Mouse (Mus musculus) bone marrow, adult 2 months (tissue): ENCODE data around the gene Gm11037. TPM values are rescaled to one million over a fixed set of nuclear protein-coding genes. Genes with fewer than 3 reads are reported as not detected.

ENCODE experiments used
- H3K27ac ChIP-seq: fragments of 200-500 bp; 2 replicates; pipeline ENCODE4 v1.5.1; 2012; ENCODE audit warnings: low read depth, mild to moderate bottlenecking, control low read depth, inconsistent platforms, low read length; ENCODE audit not compliant: control insufficient read depth, poor library complexity, insufficient read depth
- H3K4me1 ChIP-seq: fragments of 200-500 bp; 2 replicates; pipeline ENCODE4 v1.6.1; 2011; ENCODE audit warnings: low read length; ENCODE audit not compliant: control insufficient read depth, insufficient read depth
- H3K4me3 ChIP-seq: fragments of 200-500 bp; replicated peaks from 2 replicates; pipeline ENCODE3; 2011; ENCODE audit warnings: mild to moderate bottlenecking, low read depth, low read length, control low read depth; ENCODE audit not compliant: control insufficient read depth
- CTCF ChIP-seq: fragments of 200-500 bp; IDR thresholded peaks from 2 replicates; pipeline ENCODE4 v1.5.1; 2011; ENCODE audit warnings: low read length, control low read depth; ENCODE audit not compliant: control insufficient read depth, insufficient read depth
- POLR2A ChIP-seq: fragments of 200-500 bp; IDR thresholded peaks from 2 replicates; pipeline ENCODE4 v1.6.1; 2011; ENCODE audit warnings: low read depth, mild to moderate bottlenecking, control low read depth, low read length, borderline replicate concordance; ENCODE audit not compliant: control insufficient read depth
- WGBS: fragments of 180-500 bp; shearing (Covaris S2); methylation state at CpG from one replicate; pipeline ENCODE4 v1.1.7; 2018; 5-methylcytosine and 5-hydroxymethylcytosine counted together
- polyA plus RNA-seq: library from polyadenylated mRNA; stranded (reverse); fragments of >200 nt; gene quantifications from 2 replicates; pipeline ENCODE4 v1.2.4, GENCODE M21; 2011; ENCODE audit warnings: low replicate concordance; ENCODE audit not compliant: missing spikeins, insufficient read depth, insufficient read length

Gm11037 gene
- polyA plus RNA-seq, 1 experiment, result not detected

- peaks cover 4% of the 10 kb centered on the region for H3K4me1 ChIP-seq
- WGBS, result 80% methylated on average over 3 of the region's 3 CpGs
- no peak overlapping the region for H3K27ac ChIP-seq
- H3K4me3 ChIP-seq, result no peak overlapping the region
- TF ChIP-seq POLR2A (no peak), CTCF (no peak)
Measured at GRCm38 (mm10) chr2:131175286-131175944, 42.1 kb downstream of the Gm11037 start.

- peaks cover 4% of the 10 kb centered on the region for H3K4me1 ChIP-seq
- TF ChIP-seq POLR2A, result no peak
- TF ChIP-seq CTCF, result no peak
- no peak overlapping the region for H3K4me3 ChIP-seq
- WGBS, result 85% methylated on average over 1 of the region's 1 CpGs
- H3K27ac ChIP-seq, result no peak overlapping the region
Measured at GRCm38 (mm10) chr2:131175945-131176309, 42.6 kb downstream of the Gm11037 start.

GRCm38 (mm10) chr2:131176491-131176890, 43.2 kb downstream of the Gm11037 start:
- no peak for TF ChIP-seq POLR2A
- TF ChIP-seq CTCF, result no peak
- peaks cover 4% of the 10 kb centered on the region for H3K4me1 ChIP-seq
- no peak overlapping the region for H3K27ac ChIP-seq
- WGBS, result 79% methylated on average over 5 of the region's 5 CpGs
- no peak overlapping the region for H3K4me3 ChIP-seq

DNA sequence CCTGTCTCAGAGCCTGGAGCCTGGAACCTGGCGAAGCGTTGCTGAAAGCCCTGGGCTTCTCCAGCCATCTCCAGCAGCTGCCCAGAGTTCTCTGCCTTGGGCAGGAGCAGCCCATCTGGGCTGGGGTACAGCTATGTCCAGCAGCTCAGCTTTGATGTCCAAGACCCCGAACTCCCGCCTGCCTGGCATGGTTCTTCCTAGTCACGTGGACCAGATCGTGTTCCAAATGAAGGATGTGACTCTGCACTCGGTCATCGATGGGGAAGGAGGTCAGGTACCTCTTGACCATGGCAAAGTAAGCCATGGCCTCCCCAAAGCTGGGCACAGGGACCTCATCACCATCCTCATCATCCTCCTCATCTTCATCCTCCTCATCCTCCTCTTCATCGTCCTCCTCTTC, 44.6 kb downstream of the Gm11037 start:
- TF ChIP-seq CTCF, result no peak
- TF ChIP-seq POLR2A, result no peak
- no peak overlapping the region for H3K27ac ChIP-seq
- H3K4me3 ChIP-seq, result no peak overlapping the region
- peaks cover 4% of the 10 kb centered on the region for H3K4me1 ChIP-seq
- WGBS, result 85% methylated on average over 9 of the region's 9 CpGs

DNA sequence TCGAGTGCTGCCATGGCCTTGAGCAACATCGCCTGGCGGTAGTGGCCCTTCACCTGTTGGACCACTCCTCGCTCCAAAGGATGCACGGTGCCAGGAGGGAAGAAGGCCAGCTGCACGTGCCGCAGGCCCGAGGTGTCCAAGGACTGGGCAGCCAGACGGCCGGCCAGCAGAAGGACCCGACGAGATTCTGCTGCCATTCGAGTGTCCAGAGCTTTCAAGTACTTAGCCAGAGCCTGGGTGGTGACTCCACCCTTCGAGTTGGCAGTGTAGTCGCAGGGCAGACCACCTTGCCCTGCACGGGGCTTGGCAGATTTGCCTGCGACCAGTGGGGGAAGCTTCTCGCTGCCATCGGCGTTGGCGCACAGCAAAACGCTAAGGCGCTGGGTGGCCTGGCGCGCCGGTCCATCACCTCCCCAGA, 45.5 kb downstream of the Gm11037 start:
- H3K4me1 ChIP-seq, result peaks cover 4% of the 10 kb centered on the region
- 44% methylated on average over 26 of the region's 26 CpGs for WGBS
- TF ChIP-seq POLR2A (no peak; the same call in 1 of the 2 replicates), CTCF (no peak)
- peak overlapping the region; percentile 68 for H3K27ac ChIP-seq
- peak overlapping the region; percentile 73 for H3K4me3 ChIP-seq

DNA sequence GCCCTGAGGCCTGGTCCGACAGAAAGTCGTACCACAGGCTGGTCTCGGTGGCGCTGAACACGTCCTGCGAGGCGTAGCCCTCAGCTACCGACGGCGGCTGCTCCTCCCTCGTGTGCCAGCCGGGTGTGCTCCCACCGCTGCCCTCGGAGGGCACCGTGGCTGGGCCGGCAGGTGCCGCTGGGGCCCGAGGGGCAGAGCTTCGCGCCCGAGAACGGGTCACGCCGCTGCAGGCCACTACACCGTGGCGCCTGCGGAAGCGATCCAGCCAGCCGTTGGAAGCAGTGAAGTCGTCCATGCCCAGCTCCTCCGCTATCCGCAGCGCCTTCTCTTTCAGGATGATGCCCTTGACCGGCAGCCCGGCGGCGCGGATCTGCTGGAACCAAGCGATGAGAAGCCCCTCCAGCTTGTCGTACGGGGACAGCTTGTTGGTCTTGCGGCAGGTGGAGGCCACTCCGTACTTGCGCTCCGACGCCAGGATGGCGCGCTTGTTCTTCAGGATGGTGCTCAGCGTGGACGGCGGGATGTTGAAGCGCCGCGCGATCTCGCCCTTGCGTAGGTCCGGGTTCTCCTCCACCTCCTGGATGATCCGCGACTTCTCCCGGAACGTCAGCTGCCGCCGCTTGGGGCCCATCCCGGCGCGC, 46.1 kb downstream of the Gm11037 start:
- peak overlapping the region; percentile 73 for H3K4me3 ChIP-seq
- under 1% methylated on average over 67 of the region's 67 CpGs for WGBS
- 0 out of 2 replicates have a peak, but pooled peaks have one; percentile 38 for TF ChIP-seq POLR2A
- no peak for TF ChIP-seq CTCF
- H3K27ac ChIP-seq, result peak overlapping the region; percentile 68
- peaks cover 4% of the 10 kb centered on the region for H3K4me1 ChIP-seq

- 4% methylated on average over 56 of the region's 57 CpGs for WGBS
- TF ChIP-seq CTCF (peak; percentile 60; the same call in 1 of the 2 replicates), POLR2A (no peak)
- Histone ChIP-seq H3K4me1 (peaks cover 4% of the 10 kb centered on the region), H3K4me3 (peak within 1 kb of the TSS; percentile 81), H3K27ac (peak within 1 kb of the TSS; percentile 68)
Measured at GRCm38 (mm10) chr2:131179990-131180587, 46.8 kb downstream of the Gm11037 start, which contains the start of gene Cenpb. Gene Cenpb, minus strand, starts transcription at chr2:131180067.

Other genes with a start within 250 kb of the Gm11037 start
- 12.9 and 26.6 TPM in 2 replicates for gene 4930402H24Rik, start 227.1 kb upstream of the Gm11037 start, polyA plus RNA-seq
- gene Atrn, start 227.0 kb upstream of the Gm11037 start, polyA plus RNA-seq, result 4.4 and 6.2 TPM in 2 replicates
- 2.7 and 5.5 TPM in 2 replicates for gene Gfra4, start 90.4 kb upstream of the Gm11037 start, polyA plus RNA-seq
- 34.9 and 47.9 TPM in 2 replicates for gene Adam33, start 69.7 kb upstream of the Gm11037 start, polyA plus RNA-seq
- 3.3 and 6.2 TPM in 2 replicates for gene Siglec1, start 46.7 kb upstream of the Gm11037 start, polyA plus RNA-seq
- 2.6 and 4.4 TPM in 2 replicates for gene Hspa12b, start 6.2 kb upstream of the Gm11037 start, polyA plus RNA-seq
- gene 1700037H04Rik, start 26.6 kb downstream of the Gm11037 start, polyA plus RNA-seq, result 46.9 and 57.6 TPM in 2 replicates
- gene Cenpb, start 46.6 kb downstream of the Gm11037 start, polyA plus RNA-seq, result 22.6 and 28.5 TPM in 2 replicates
- 179 and 183 TPM in 2 replicates for gene Cdc25b, start 53.5 kb downstream of the Gm11037 start, polyA plus RNA-seq
- gene Spef1, start 53.8 kb downstream of the Gm11037 start, polyA plus RNA-seq, result 9.8 and 12.5 TPM in 2 replicates
- gene Ap5s1, start 73.6 kb downstream of the Gm11037 start, polyA plus RNA-seq, result 12.1 and 14.5 TPM in 2 replicates
- 8.4 and 13.7 TPM in 2 replicates for gene Mavs, start 100.6 kb downstream of the Gm11037 start, polyA plus RNA-seq
- 31.4 and 44.4 TPM in 2 replicates for gene Pank2, start 129.0 kb downstream of the Gm11037 start, polyA plus RNA-seq
- gene Rnf24, start 219.4 kb downstream of the Gm11037 start, polyA plus RNA-seq, result 0.56 and 2.0 TPM in 2 replicates